Mouse (Mus musculus): ENCODE results near the gene Zim1. TPM values are rescaled to one million over a fixed set of nuclear protein-coding genes. Genes with fewer than 3 reads are reported as not detected.

Zim1 gene
- total and polyA plus RNA-seq, 3 experiments: not detected

- H3K27ac ChIP-seq (ENCODE audit: control insufficient read depth, low read depth, low read length): no peak within 1 kb of the TSS
Observed at GRCm38 (mm10) chr7:6730241-6730640, 34.0 kb upstream of the Zim1 start, which contains the start of the genes Peg3 and Usp29. Gene Peg3 (minus strand): TSS chr7:6730431. Gene Usp29 (plus strand): TSS chr7:6730578.

GRCm38 (mm10) chr7:6729061-6729817 is 33.0 kb upstream of the Zim1 start:
- Histone ChIP-seq H3K27ac (ENCODE audit: control insufficient read depth, low read depth, low read length) (no peak overlapping the region), H3K4me3 (ENCODE audit: control insufficient read depth in 1 of 2, insufficient read depth in 1 of 2, low read depth in 2 of 2, low read length in 2 of 2) (no peak overlapping the region), H3K9ac (ENCODE audit: control insufficient read depth, low read depth, low read length, poor library complexity, severe bottlenecking) (no peak overlapping the region), H3K9me3 (replicated peaks; ENCODE audit: insufficient read depth, low read length) (no peaks in the 10 kb centered on the region), H3K4me1 (ENCODE audit: control insufficient read depth in 1 of 2, insufficient read depth in 2 of 2, low read length in 2 of 2) (no peaks in the 10 kb centered on the region), H3K79me2 (ENCODE audit: control insufficient read depth, insufficient read depth, low read length, poor library complexity) (no peaks in the 10 kb centered on the region), H3K27me3 (ENCODE audit: control insufficient read depth in 1 of 2, insufficient read depth in 2 of 2, low read length in 2 of 2) (no peaks in the 10 kb centered on the region), H3K36me3 (ENCODE audit: control insufficient read depth in 1 of 2, insufficient read depth in 2 of 2, low read length in 2 of 2) (no peaks in the 10 kb centered on the region)
- TF ChIP-seq EP300 (IDR thresholded peaks at IDR 0.05; ENCODE audit: low read depth in 1 of 2, low read length in 2 of 2): no peak
- TF ChIP-seq MAZ (IDR thresholded peaks at IDR 0.05; ENCODE audit: low read depth, low read length): no peak
- no peak for TF ChIP-seq CTCF (IDR thresholded peaks at IDR 0.05 in 2 of 3, conservative IDR thresholded peaks at IDR 0.05 in 1 of 3; ENCODE audit: control insufficient read depth in 1 of 3, insufficient read depth in 1 of 3, low read depth in 2 of 3, low read length in 3 of 3, poor library complexity in 1 of 3, severe bottlenecking in 1 of 3)
- TF ChIP-seq POLR2AphosphoS5 (IDR thresholded peaks at IDR 0.05; ENCODE audit: borderline replicate concordance, low read depth, low read length): no peak
- no peak for TF ChIP-seq GABPA (IDR thresholded peaks at IDR 0.05; ENCODE audit: low read depth, low read length)
- TF ChIP-seq CHD2 (IDR thresholded peaks at IDR 0.05; ENCODE audit: low read length): no peak
- no peak for TF ChIP-seq ELF1 (IDR thresholded peaks at IDR 0.05; ENCODE audit: low read depth, low read length)
- TF ChIP-seq GATA1 (IDR thresholded peaks at IDR 0.05; ENCODE audit: low read depth, low read length): no peak
- TF ChIP-seq KAT2A (conservative IDR thresholded peaks at IDR 0.05; ENCODE audit: low read depth, low read length): no peak
- no peak for TF ChIP-seq HCFC1 (IDR thresholded peaks at IDR 0.05; ENCODE audit: low read depth, low read length)
- TF ChIP-seq NRF1 (IDR thresholded peaks at IDR 0.05; ENCODE audit: insufficient read depth, low read depth, low read length, poor library complexity, severe bottlenecking): no peak
- TF ChIP-seq SIN3A (IDR thresholded peaks at IDR 0.05; ENCODE audit: low read length): no peak
- no peak for TF ChIP-seq SMC3 (IDR thresholded peaks at IDR 0.05; ENCODE audit: low read depth, low read length)
- TF ChIP-seq NELFE (IDR thresholded peaks at IDR 0.05; ENCODE audit: low read depth, low read length): no peak
- no peak for TF ChIP-seq POLR2AphosphoS2 (IDR thresholded peaks at IDR 0.05; ENCODE audit: low read length)
- no peak for TF ChIP-seq MAFK (IDR thresholded peaks at IDR 0.05; ENCODE audit: borderline replicate concordance, low read depth, low read length)
- TF ChIP-seq E2F4 (IDR thresholded peaks at IDR 0.05; ENCODE audit: borderline replicate concordance, low read depth, low read length): no peak
- TF ChIP-seq RAD21 (IDR thresholded peaks at IDR 0.05; ENCODE audit: low read depth, low read length): no peak
- no peak for DNase-seq (ENCODE audit: low read depth, low spot score)

More at GRCm38 (mm10) chr7:6730241-6730640, 34.0 kb upstream of the Zim1 start, which contains the start of the genes Peg3 and Usp29:
- TF ChIP-seq JUND (IDR thresholded peaks at IDR 0.05; ENCODE audit: low read depth, low read length): no peak
- TF ChIP-seq USF1 (IDR thresholded peaks at IDR 0.05; ENCODE audit: low read depth, low read length): no peak
- no peak for TF ChIP-seq NRF1 (IDR thresholded peaks at IDR 0.05; ENCODE audit: insufficient read depth, low read depth, low read length, poor library complexity, severe bottlenecking)
- no peak for TF ChIP-seq CHD2 (IDR thresholded peaks at IDR 0.05; ENCODE audit: low read length)
- no peak for TF ChIP-seq ZKSCAN1 (IDR thresholded peaks at IDR 0.05; ENCODE audit: low read depth, low read length)
- no peak for TF ChIP-seq BHLHE40 (IDR thresholded peaks at IDR 0.05; ENCODE audit: borderline replicate concordance, low read depth, low read length)
- no peak for TF ChIP-seq TCF12 (IDR thresholded peaks at IDR 0.05; ENCODE audit: low read depth, low read length)
- TF ChIP-seq MAZ (IDR thresholded peaks at IDR 0.05; ENCODE audit: low read depth, low read length): no peak
- no peak for TF ChIP-seq SMC3 (IDR thresholded peaks at IDR 0.05; ENCODE audit: low read depth, low read length)
- TF ChIP-seq ZNF384 (IDR thresholded peaks at IDR 0.05; ENCODE audit: low read depth, low read length): no peak
- no peak for TF ChIP-seq MYC (IDR thresholded peaks at IDR 0.05; ENCODE audit: low read depth, low read length)
- TF ChIP-seq POLR2A (IDR thresholded peaks at IDR 0.05; ENCODE audit: control insufficient read depth in 1 of 2, insufficient read depth in 1 of 2, low read depth in 1 of 2, low read length in 2 of 2, poor library complexity in 1 of 2): no peak
- H3K27me3 ChIP-seq (ENCODE audit: control insufficient read depth in 1 of 2, insufficient read depth in 2 of 2, low read length in 2 of 2): no peaks in the 10 kb centered on the region
- no peak within 1 kb of the TSS for H3K9ac ChIP-seq (ENCODE audit: control insufficient read depth, low read depth, low read length, poor library complexity, severe bottlenecking)
- H3K9me3 ChIP-seq (replicated peaks; ENCODE audit: insufficient read depth, low read length): no peaks in the 10 kb centered on the region
- DNase-seq (ENCODE audit: low read depth, low spot score): no peak
- H3K79me2 ChIP-seq (ENCODE audit: control insufficient read depth, insufficient read depth, low read length, poor library complexity): no peaks in the 10 kb centered on the region
- no peaks in the 10 kb centered on the region for H3K4me1 ChIP-seq (ENCODE audit: control insufficient read depth in 1 of 2, insufficient read depth in 2 of 2, low read length in 2 of 2)
- H3K4me3 ChIP-seq (ENCODE audit: control insufficient read depth in 1 of 2, insufficient read depth in 1 of 2, low read depth in 2 of 2, low read length in 2 of 2): no peak within 1 kb of the TSS
- no peaks in the 10 kb centered on the region for H3K36me3 ChIP-seq (ENCODE audit: control insufficient read depth in 1 of 2, insufficient read depth in 2 of 2, low read length in 2 of 2)

Data from MEL (cell line).